Mouse (Mus musculus) MEL (cell line): ENCODE results near the gene E130114P18Rik. TPM values are rescaled to one million over a fixed set of nuclear protein-coding genes. Genes with fewer than 3 reads are reported as not detected.
A peak's percentile ranks its signal among the peaks of the same experiment; 100 is the strongest.

ENCODE experiments used
- DNase-seq: peaks from one replicate; pipeline ENCODE4 v3.0.0; 2011; ENCODE audit warnings: low read depth, low spot score
- H3K27ac ChIP-seq: 2 replicates; pipeline ENCODE4 v1.5.1; 2012; ENCODE audit warnings: low read depth, mild to moderate bottlenecking, control low read depth, low read length, moderate library complexity; ENCODE audit not compliant: control insufficient read depth
- H3K27me3 ChIP-seq, 2 experiments: fragments of 150-350 bp in 1 of 2; sonication (generic) in 1 of 2; 2 replicates each; pipeline ENCODE4 v1.6.1; 2012; ENCODE audit warnings: low read length in 2 of 2, mild to moderate bottlenecking in 2 of 2, improper control_type of control experiment in 1 of 2, moderate library complexity in 1 of 2; ENCODE audit not compliant: insufficient read depth in 2 of 2, control insufficient read depth in 1 of 2
- H3K36me3 ChIP-seq, 2 experiments: 2 replicates each; pipeline ENCODE4 v1.6.1; 2012 to 2014; ENCODE audit warnings: low read length in 2 of 2, improper control_type of control experiment in 1 of 2, inconsistent platforms in 1 of 2, mild to moderate bottlenecking in 1 of 2; ENCODE audit not compliant: insufficient read depth in 2 of 2, control insufficient read depth in 1 of 2
- H3K4me1 ChIP-seq, 2 experiments: fragments of 150-350 bp in 1 of 2; sonication (generic) in 1 of 2; 2 replicates each; pipeline ENCODE4 v1.6.1; 2012; ENCODE audit warnings: low read length in 2 of 2, improper control_type of control experiment in 1 of 2, mild to moderate bottlenecking in 1 of 2; ENCODE audit not compliant: insufficient read depth in 2 of 2, control insufficient read depth in 1 of 2
- H3K4me3 ChIP-seq, 2 experiments: fragments of 150-350 bp in 1 of 2; sonication (generic) in 1 of 2; 2 replicates each; pipeline ENCODE4 v1.5.1; 2012; ENCODE audit warnings: low read depth in 2 of 2, low read length in 2 of 2, mild to moderate bottlenecking in 2 of 2, moderate library complexity in 2 of 2, control low read depth in 1 of 2, improper control_type of control experiment in 1 of 2; ENCODE audit not compliant: control insufficient read depth in 1 of 2, insufficient read depth in 1 of 2
- H3K79me2 ChIP-seq: 2 replicates; pipeline ENCODE4 v1.6.1; 2012; ENCODE audit warnings: mild to moderate bottlenecking, low read length, moderate library complexity; ENCODE audit not compliant: control insufficient read depth, poor library complexity, insufficient read depth
- H3K9ac ChIP-seq: 2 replicates; pipeline ENCODE4 v1.6.1; 2012; ENCODE audit warnings: low read depth, mild to moderate bottlenecking, control low read depth, low read length, moderate library complexity; ENCODE audit not compliant: control insufficient read depth, poor library complexity, severe bottlenecking
- H3K9me3 ChIP-seq: fragments of 150-350 bp; sonication (generic); replicated peaks from 2 replicates; pipeline ENCODE4 v1.6.1; 2012; ENCODE audit warnings: mild to moderate bottlenecking, low read length, improper control_type of control experiment, moderate library complexity; ENCODE audit not compliant: insufficient read depth
- CTCF ChIP-seq, 3 experiments: IDR thresholded peaks in 2 of 3; conservative IDR thresholded peaks in 1 of 3; 2 replicates each; pipeline ENCODE4 v1.5.1; 2011 to 2012; ENCODE audit warnings: low read length in 3 of 3, low read depth in 2 of 3, mild to moderate bottlenecking in 2 of 3, improper control_type of control experiment in 1 of 3, inconsistent platforms in 1 of 3, mixed read lengths in 1 of 3, moderate library complexity in 1 of 3; ENCODE audit not compliant: control insufficient read depth in 1 of 3, insufficient read depth in 1 of 3, poor library complexity in 1 of 3, severe bottlenecking in 1 of 3
- EP300 ChIP-seq, 2 experiments: IDR thresholded peaks; 2 replicates each; pipeline ENCODE4 v1.6.1; 2011; ENCODE audit warnings: improper control_type of control experiment in 2 of 2, low read length in 2 of 2, low read depth in 1 of 2, mild to moderate bottlenecking in 1 of 2
- GABPA ChIP-seq: IDR thresholded peaks from 2 replicates; pipeline ENCODE4 v1.6.1; 2012; ENCODE audit warnings: low read depth, mild to moderate bottlenecking, inconsistent platforms, low read length, improper control_type of control experiment, moderate library complexity
- GATA1 ChIP-seq: IDR thresholded peaks from 2 replicates; pipeline ENCODE4 v1.6.1; 2011; ENCODE audit warnings: low read depth, low read length, improper control_type of control experiment
- MAFK ChIP-seq: IDR thresholded peaks from 2 replicates; pipeline ENCODE4 v1.6.1; 2011; ENCODE audit warnings: low read depth, mild to moderate bottlenecking, low read length, improper control_type of control experiment, borderline replicate concordance
- MAX ChIP-seq: IDR thresholded peaks from 2 replicates; pipeline ENCODE4 v1.6.1; 2011; ENCODE audit warnings: low read length, improper control_type of control experiment
- MAZ ChIP-seq: IDR thresholded peaks from 2 replicates; pipeline ENCODE4 v1.6.1; 2012; ENCODE audit warnings: low read depth, mild to moderate bottlenecking, inconsistent platforms, low read length, improper control_type of control experiment
- MXI1 ChIP-seq: IDR thresholded peaks from 2 replicates; pipeline ENCODE4 v1.6.1; 2011; ENCODE audit warnings: mild to moderate bottlenecking, low read depth, low read length, improper control_type of control experiment
- POLR2A ChIP-seq, 2 experiments: IDR thresholded peaks; 2 replicates each; pipeline ENCODE4 v1.6.1; 2011 to 2012; ENCODE audit warnings: low read length in 2 of 2, mild to moderate bottlenecking in 2 of 2, control low read depth in 1 of 2, improper control_type of control experiment in 1 of 2, low read depth in 1 of 2, moderate library complexity in 1 of 2; ENCODE audit not compliant: control insufficient read depth in 1 of 2, insufficient read depth in 1 of 2, poor library complexity in 1 of 2
- POLR2AphosphoS2 ChIP-seq: IDR thresholded peaks from 2 replicates; pipeline ENCODE4 v1.6.1; 2011; ENCODE audit warnings: low read length, improper control_type of control experiment
- POLR2AphosphoS5 ChIP-seq: IDR thresholded peaks from 2 replicates; pipeline ENCODE4 v1.6.1; 2012; ENCODE audit warnings: low read depth, borderline replicate concordance, mild to moderate bottlenecking, inconsistent platforms, low read length, moderate library complexity, mixed read lengths
- SIN3A ChIP-seq: IDR thresholded peaks from 2 replicates; pipeline ENCODE4 v1.6.1; 2012; ENCODE audit warnings: low read length, improper control_type of control experiment, inconsistent platforms
- TBP ChIP-seq: IDR thresholded peaks from 2 replicates; pipeline ENCODE4 v1.8.0; 2011; ENCODE audit warnings: low read depth, low read length, improper control_type of control experiment
- TCF12 ChIP-seq: IDR thresholded peaks from 2 replicates; pipeline ENCODE4 v1.6.1; 2014; ENCODE audit warnings: low read depth, mild to moderate bottlenecking, inconsistent platforms, low read length, improper control_type of control experiment, moderate library complexity
- UBTF ChIP-seq: IDR thresholded peaks from 2 replicates; pipeline ENCODE4 v1.6.1; 2012; ENCODE audit warnings: low read depth, mild to moderate bottlenecking, inconsistent platforms, low read length, improper control_type of control experiment, moderate library complexity, borderline replicate concordance; ENCODE audit not compliant: insufficient read depth
- ZC3H11A ChIP-seq: IDR thresholded peaks from 2 replicates; pipeline ENCODE4 v1.6.1; 2012; ENCODE audit warnings: low read depth, mild to moderate bottlenecking, inconsistent platforms, low read length, improper control_type of control experiment
- polyA plus RNA-seq, 2 experiments: library from polyadenylated mRNA; stranded (reverse) in 1 of 2; unstranded in 1 of 2; fragments of >175 nt in 1 of 2; fragments of >200 nt in 1 of 2; gene quantifications; 2 replicates each; pipeline versions ENCODE4 v1.2.1 to v1.2.4; 2012; ENCODE audit warnings: low replicate concordance in 2 of 2, low read depth in 1 of 2; ENCODE audit not compliant: insufficient read length in 2 of 2, insufficient read depth in 1 of 2, missing spikeins in 1 of 2
- total RNA-seq: library from RNA; depleted of rRNA; stranded (reverse); fragments of 300-350 nt; gene quantifications from 2 replicates; pipeline ENCODE4 v1.2.3, GENCODE M21; 2012

E130114P18Rik gene
- total and polyA plus RNA-seq, 3 experiments, result not detected

GRCm38 (mm10) chr4:97757207-97757977, 20.5 kb downstream of the E130114P18Rik start (continued):
- TF ChIP-seq EP300 (IDR thresholded peaks at IDR 0.05; ENCODE audit: low read depth in 1 of 2, low read length in 2 of 2) (0 out of 4 replicates have a peak, but pooled peaks of 1 of the 2 experiments have one; percentile 25), MAX (peak; percentile 78), ZC3H11A (no peak), GABPA (no peak), TBP (0 out of 2 replicates have a peak, but pooled peaks have one; percentile 51), GATA1 (no peak), MAFK (no peak), TCF12 (0 out of 2 replicates have a peak, but pooled peaks have one; percentile 8), POLR2AphosphoS5 (no peak), SIN3A (peak; percentile 85), CTCF (IDR thresholded peaks at IDR 0.05 in 2 of 3, conservative IDR thresholded peaks at IDR 0.05 in 1 of 3; ENCODE audit: control insufficient read depth in 1 of 3, insufficient read depth in 1 of 3, low read depth in 2 of 3, low read length in 3 of 3, poor library complexity in 1 of 3, severe bottlenecking in 1 of 3) (no peak), POLR2A (IDR thresholded peaks at IDR 0.05; ENCODE audit: control insufficient read depth in 1 of 2, insufficient read depth in 1 of 2, low read depth in 1 of 2, low read length in 2 of 2, poor library complexity in 1 of 2) (peak; percentile 26; a peak in 1 of 4 replicates), UBTF (0 out of 2 replicates have a peak, but pooled peaks have one; percentile 49), MAZ (no peak)

DNA sequence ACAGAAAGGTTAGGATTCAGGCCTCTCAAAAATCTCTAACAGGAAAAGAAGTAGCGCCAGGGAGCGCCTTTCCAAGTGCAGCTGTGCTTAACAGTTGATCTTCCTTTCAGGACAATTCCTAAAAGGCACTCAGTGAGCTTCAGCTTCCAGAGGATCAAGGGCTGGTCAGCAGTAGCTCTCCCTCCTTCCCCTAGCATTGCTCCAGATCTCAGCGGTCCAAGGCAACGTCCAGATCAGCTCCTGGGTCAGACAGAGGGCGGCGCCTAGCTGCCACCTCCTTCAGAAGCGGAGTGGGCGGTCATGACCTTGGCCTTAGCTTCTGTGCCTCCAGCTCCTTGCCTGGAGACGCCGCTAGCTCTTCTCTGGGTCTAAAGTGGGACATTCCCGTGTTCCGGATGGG, 23.6 kb downstream of the E130114P18Rik start:
- TF ChIP-seq POLR2A (IDR thresholded peaks at IDR 0.05; ENCODE audit: control insufficient read depth in 1 of 2, insufficient read depth in 1 of 2, low read depth in 1 of 2, low read length in 2 of 2, poor library complexity in 1 of 2) (no peak), TCF12 (no peak), MXI1 (no peak), GATA1 (no peak), POLR2AphosphoS2 (no peak)
- TF ChIP-seq, all 39 proteins: peak for 0

More for the DNA sequence above, 23.6 kb downstream of the E130114P18Rik start:
- no peak overlapping the region for H3K4me3 ChIP-seq
- no peaks in the 10 kb centered on the region for H3K9me3 ChIP-seq
- DNase-seq, result no peak
- H3K4me1 ChIP-seq, result peaks cover 9 to 24% of the 10 kb centered on the region in 2 experiments
- no peak overlapping the region for H3K9ac ChIP-seq
- no peak overlapping the region for H3K27ac ChIP-seq
- H3K36me3 ChIP-seq, result peaks cover 0 to 31% of the 10 kb centered on the region in 2 experiments; a peak in 2 of 4 replicates
- H3K27me3 ChIP-seq, result no peaks in the 10 kb centered on the region
- peaks cover 16% of the 10 kb centered on the region; the same call in 1 of the 2 replicates for H3K79me2 ChIP-seq
